Mouse (Mus musculus) layer of hippocampus, postnatal 36 days (tissue): ENCODE results near the gene Acss2. TPM values are rescaled to one million over a fixed set of nuclear protein-coding genes. Genes with fewer than 3 reads are reported as not detected.
A peak's percentile ranks its signal among the peaks of the same experiment; 100 is the strongest.
"Not testable (repeated sequence)": the region's sequence is repeated elsewhere in the genome, so short reads cannot be mapped to it uniquely, and the experiment has no call there.

Experiments
- DNase-seq, 2 experiments: peaks; one replicate each; pipeline ENCODE4 v3.0.0; 2022
- total RNA-seq, 2 experiments: library from RNA; stranded (reverse); gene quantifications; 2 replicates each; pipeline ENCODE4 v1.2.3; 2021

The Acss2 gene
- total RNA-seq, 2 experiments from 2014 or later: 64.8 to 67.6 TPM

GRCm38 (mm10) chr2:155590876-155591275 is 73.1 kb downstream of the Acss2 start:
- no peak for DNase-seq

GRCm38 (mm10) chr2:155591676-155592075 is 73.9 kb downstream of the Acss2 start:
- DNase-seq: no peak

GRCm38 (mm10) chr2:155592137-155592853 is 74.5 kb downstream of the Acss2 start, which contains the start of gene Gss:
Gene Gss, minus strand, starts transcription at chr2:155592810.
- DNase-seq: peak; percentile 98

GRCm38 (mm10) chr2:155592854-155593283 is 75.1 kb downstream of the Acss2 start:
- DNase-seq: no peak

- DNase-seq: no peak
These were observed 77.8 kb downstream of the Acss2 start for GRCm38 (mm10) chr2:155595516-155595915.

GRCm38 (mm10) chr2:155603707-155604106 is 86.0 kb downstream of the Acss2 start:
- DNase-seq: no peak

- no peak for DNase-seq
These were observed 87.0 kb downstream of the Acss2 start for GRCm38 (mm10) chr2:155604560-155605235.

- DNase-seq: not testable (repeated sequence)
These were observed 87.5 kb downstream of the Acss2 start for GRCm38 (mm10) chr2:155605236-155605589.

GRCm38 (mm10) chr2:155606360-155606759 is 88.6 kb downstream of the Acss2 start:
- DNase-seq: peak; percentile 73 to 80

GRCm38 (mm10) chr2:155610978-155611377 is 93.2 kb downstream of the Acss2 start, which contains the start of gene Myh7b:
Gene Myh7b, plus strand, starts transcription at chr2:155611212.
- DNase-seq: no peak

- DNase-seq: no peak
These were observed 94.2 kb downstream of the Acss2 start for GRCm38 (mm10) chr2:155611834-155612550.

- no peak for DNase-seq
These were observed 95.6 kb downstream of the Acss2 start for GRCm38 (mm10) chr2:155613326-155613755.

- no peak for DNase-seq
These were observed 96.2 kb downstream of the Acss2 start for GRCm38 (mm10) chr2:155613953-155614352.

GRCm38 (mm10) chr2:155616971-155617370 is 99.2 kb downstream of the Acss2 start:
- DNase-seq: no peak

- DNase-seq: peak; percentile 85 to 89
These were observed 102.1 kb downstream of the Acss2 start for GRCm38 (mm10) chr2:155619817-155620216.

GRCm38 (mm10) chr2:155622606-155623005 is 104.9 kb downstream of the Acss2 start:
- DNase-seq: no peak

- no peak for DNase-seq
These were observed 106.2 kb downstream of the Acss2 start for GRCm38 (mm10) chr2:155623996-155624395.

- DNase-seq: no peak
These were observed 107.0 kb downstream of the Acss2 start for GRCm38 (mm10) chr2:155624730-155625129.

- DNase-seq: no peak
These were observed 108.5 kb downstream of the Acss2 start for GRCm38 (mm10) chr2:155626277-155626676.

- peak; percentile 68 to 70 for DNase-seq
These were observed 109.4 kb downstream of the Acss2 start for GRCm38 (mm10) chr2:155627030-155627738.

GRCm38 (mm10) chr2:155628112-155628511 is 110.4 kb downstream of the Acss2 start:
- DNase-seq: no peak

GRCm38 (mm10) chr2:155628519-155628918 is 110.8 kb downstream of the Acss2 start:
- no peak for DNase-seq
